In genomic region chr6:116072221-116072745, GRCm38 (mm10) we compare ENCODE assay signal across 9 mouse cellular contexts.
DNase-seq lines count a peak whose midpoint lies in the region; ATAC-seq lines count a peak whose summit lies in the region.
"Had no signal": no experiment of that assay in that cellular context is flagged by ENCODE, and none has a peak within 500 bp of the region (broad histone marks: within the 10 kb centered on the region; RNA-seq: fewer than 3 reads in every experiment).

No protein-coding gene starts in this region.

- H3K27ac ChIP-seq in hindbrain, embryonic 13.5 days: 0 out of 2 replicates have a peak overlapping the region, but pooled peaks have one; percentile 24
- H3K27ac ChIP-seq in hindbrain, embryonic 12.5 days: no peak overlapping the region
- H3K27ac ChIP-seq in neural tube, embryonic 13.5 days (replicated peaks): 0 out of 2 replicates have a peak overlapping the region, but pooled peaks have one; percentile 33
- H3K27ac ChIP-seq in hindbrain, embryonic 16.5 days (ENCODE audit: low read depth, low read length): peak overlapping the region; percentile 5
- peak overlapping the region; percentile 58 for H3K27ac ChIP-seq in stomach, embryonic 16.5 days (ENCODE audit: low read length)

- no peak overlapping the region for H3K9ac ChIP-seq in hindbrain, embryonic 13.5 days
- no peak overlapping the region for H3K9ac ChIP-seq in hindbrain, embryonic 12.5 days
- H3K9ac ChIP-seq in neural tube, embryonic 13.5 days: no peak overlapping the region
- H3K9ac ChIP-seq in hindbrain, embryonic 16.5 days (ENCODE audit: low read depth, low read length): no peak overlapping the region
- no peak overlapping the region for H3K9ac ChIP-seq in stomach, embryonic 16.5 days (ENCODE audit: low read length)

- H3K4me2 ChIP-seq in hindbrain, embryonic 13.5 days: 0 out of 2 replicates have a peak overlapping the region, but pooled peaks have one; percentile 3
- H3K4me2 ChIP-seq in hindbrain, embryonic 12.5 days (replicated peaks): no peak overlapping the region
- peak overlapping the region; percentile 4; the same call in 1 of the 2 replicates for H3K4me2 ChIP-seq in neural tube, embryonic 13.5 days
- peak overlapping the region; percentile 14; the same call in 1 of the 2 replicates for H3K4me2 ChIP-seq in hindbrain, embryonic 16.5 days (ENCODE audit: low read length)
- peak overlapping the region; percentile 25; the same call in 1 of the 2 replicates for H3K4me2 ChIP-seq in stomach, embryonic 16.5 days (ENCODE audit: low read depth, low read length)

- H3K4me3 ChIP-seq in hindbrain, embryonic 13.5 days: no peak overlapping the region
- H3K4me3 ChIP-seq in hindbrain, embryonic 12.5 days: no peak overlapping the region
- no peak overlapping the region for H3K4me3 ChIP-seq in neural tube, embryonic 13.5 days
- no peak overlapping the region for H3K4me3 ChIP-seq in hindbrain, embryonic 16.5 days (ENCODE audit: low read length)
- no peak overlapping the region for H3K4me3 ChIP-seq in stomach, embryonic 16.5 days (replicated peaks; ENCODE audit: low read length)

- H3K27me3 ChIP-seq in hindbrain, embryonic 13.5 days: no peaks in the 10 kb centered on the region
- no peaks in the 10 kb centered on the region for H3K27me3 ChIP-seq in hindbrain, embryonic 12.5 days
- H3K27me3 ChIP-seq in neural tube, embryonic 13.5 days: no peaks in the 10 kb centered on the region
- no peaks in the 10 kb centered on the region for H3K27me3 ChIP-seq in hindbrain, embryonic 16.5 days (replicated peaks; ENCODE audit: control insufficient read depth, insufficient read depth, low read length)
- no peaks in the 10 kb centered on the region for H3K27me3 ChIP-seq in stomach, embryonic 16.5 days (ENCODE audit: control insufficient read depth, insufficient read depth, low read length)

- H3K9me3 ChIP-seq in hindbrain, embryonic 13.5 days: no peaks in the 10 kb centered on the region
- H3K9me3 ChIP-seq in hindbrain, embryonic 12.5 days (replicated peaks): no peaks in the 10 kb centered on the region
- no peaks in the 10 kb centered on the region for H3K9me3 ChIP-seq in neural tube, embryonic 13.5 days
- H3K9me3 ChIP-seq in hindbrain, embryonic 16.5 days (ENCODE audit: control insufficient read depth, low read length): no peaks in the 10 kb centered on the region
- no peaks in the 10 kb centered on the region for H3K9me3 ChIP-seq in stomach, embryonic 16.5 days (replicated peaks; ENCODE audit: control insufficient read depth, low read length)

- WGBS in hindbrain, embryonic 13.5 days: 33% methylated on average over 6 of the region's 6 CpGs
- 42% methylated on average over 6 of the region's 6 CpGs for WGBS in hindbrain, embryonic 12.5 days
- 42% methylated on average over 6 of the region's 6 CpGs for WGBS in neural tube, embryonic 13.5 days
- 23% methylated on average over 6 of the region's 6 CpGs for WGBS in hindbrain, embryonic 16.5 days
- WGBS in stomach, embryonic 16.5 days: 59% methylated on average over 6 of the region's 6 CpGs

- H3K4me1 ChIP-seq in hindbrain, embryonic 13.5 days (replicated peaks): peaks cover 13% of the 10 kb centered on the region
- H3K4me1 ChIP-seq in hindbrain, embryonic 12.5 days: peaks cover 10% of the 10 kb centered on the region
- H3K4me1 ChIP-seq in neural tube, embryonic 13.5 days (replicated peaks): peaks cover 16% of the 10 kb centered on the region
- H3K4me1 ChIP-seq in hindbrain, embryonic 16.5 days (ENCODE audit: control insufficient read depth, insufficient read depth, low read depth, low read length): peaks cover 9% of the 10 kb centered on the region
- H3K4me1 ChIP-seq in stomach, embryonic 16.5 days (ENCODE audit: control insufficient read depth, insufficient read depth, low read length): peaks cover 7% of the 10 kb centered on the region

- DNase-seq in neural tube, embryonic 10.5 days (ENCODE audit: extremely low spot score, low spot score): no peak
- no peak for DNase-seq in frontal cortex, postnatal 25 days (ENCODE audit: low spot score in 2 of 2)
- DNase-seq in gastrocnemius, adult 18-20 months (ENCODE audit: low spot score): no peak
- DNase-seq: layer of hippocampus, postnatal 36 days had no signal

- no peaks in the 10 kb centered on the region for H3K36me3 ChIP-seq in hindbrain, embryonic 13.5 days
- no peaks in the 10 kb centered on the region for H3K36me3 ChIP-seq in hindbrain, embryonic 12.5 days
- H3K36me3 ChIP-seq in neural tube, embryonic 13.5 days: no peaks in the 10 kb centered on the region
- no peaks in the 10 kb centered on the region for H3K36me3 ChIP-seq in hindbrain, embryonic 16.5 days (ENCODE audit: control insufficient read depth, insufficient read depth, low read length)
- H3K36me3 ChIP-seq in stomach, embryonic 16.5 days (ENCODE audit: control insufficient read depth, insufficient read depth, low read length): no peaks in the 10 kb centered on the region

- ATAC-seq in hindbrain, embryonic 13.5 days (ENCODE audit: low FRiP score): no peak
- no peak for ATAC-seq in hindbrain, embryonic 12.5 days (ENCODE audit: low FRiP score)
- no peak for ATAC-seq in neural tube, embryonic 13.5 days (ENCODE audit: low read depth)
- ATAC-seq in hindbrain, embryonic 16.5 days: no peak
- no peak for ATAC-seq in stomach, embryonic 16.5 days (ENCODE audit: insufficient read depth, low FRiP score)
